ENCODE assay signal across 8 mouse cellular contexts in the genomic region with DNA sequence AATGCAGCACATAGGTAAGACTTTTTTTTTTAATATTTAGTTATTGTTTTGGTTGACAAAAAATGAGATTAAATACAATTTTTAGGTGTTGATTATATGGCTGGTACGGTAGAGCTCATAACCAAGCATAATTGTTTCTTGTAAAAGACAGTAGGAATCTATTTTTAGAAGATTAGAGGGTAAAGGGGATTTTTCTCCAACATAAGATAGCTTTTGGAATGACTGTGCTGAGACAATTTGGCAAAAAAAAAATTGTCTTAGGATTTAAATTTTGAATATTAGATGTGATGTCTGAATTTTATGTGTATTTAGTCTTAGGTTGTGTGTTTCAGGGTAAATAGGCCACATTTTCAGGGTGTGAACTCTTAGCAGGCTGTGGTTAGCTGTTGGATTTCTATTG. TPM values are rescaled to one million over a fixed set of nuclear protein-coding genes. Genes with fewer than 3 reads are reported as not detected.
DNase-seq lines count a peak whose midpoint lies in the region; ATAC-seq and TF ChIP-seq lines count a peak whose summit lies in the region.

No protein-coding gene starts in this region.

- no peaks in the 10 kb centered on the region for H3K9me3 ChIP-seq in intestine, embryonic 14.5 days (ENCODE audit: control insufficient read depth, low read length)
- H3K9me3 ChIP-seq in intestine, postnatal 0 days (ENCODE audit: control insufficient read depth), result no peaks in the 10 kb centered on the region
- H3K9me3 ChIP-seq in forebrain, embryonic 13.5 days (replicated peaks), result no peaks in the 10 kb centered on the region
- H3K9me3 ChIP-seq in midbrain, embryonic 13.5 days, result no peaks in the 10 kb centered on the region; the same call in 1 of the 2 replicates

- no peaks in the 10 kb centered on the region for H3K27me3 ChIP-seq in intestine, embryonic 14.5 days (replicated peaks; ENCODE audit: control insufficient read depth, insufficient read depth, low read length)
- H3K27me3 ChIP-seq in intestine, postnatal 0 days (replicated peaks; ENCODE audit: control insufficient read depth, insufficient read depth, low read length), result no peaks in the 10 kb centered on the region
- H3K27me3 ChIP-seq in forebrain, embryonic 13.5 days, result no peaks in the 10 kb centered on the region
- H3K27me3 ChIP-seq in midbrain, embryonic 13.5 days, result no peaks in the 10 kb centered on the region

- no peak for ATAC-seq in intestine, embryonic 14.5 days (replicated peaks; ENCODE audit: low FRiP score, low TSS enrichment, low read depth)
- no peak for ATAC-seq in intestine, postnatal 0 days
- peak; percentile 9 for ATAC-seq in activated CD4-positive, CD25-positive, alpha-beta regulatory T cell, adult 4 months
- no peak for ATAC-seq in forebrain, embryonic 13.5 days
- no peak for ATAC-seq in midbrain, embryonic 13.5 days

- WGBS in intestine, embryonic 14.5 days, result 64% methylated on average over 1 of the region's 1 CpGs
- 60% methylated on average over 1 of the region's 1 CpGs for whole genome bisulfite sequencing in intestine, postnatal 0 days
- 22% methylated on average over 1 of the region's 1 CpGs for WGBS in forebrain, embryonic 13.5 days
- WGBS in midbrain, embryonic 13.5 days, result 64% methylated on average over 1 of the region's 1 CpGs

- peaks cover 13% of the 10 kb centered on the region; the same call in 1 of the 2 replicates for H3K4me1 ChIP-seq in intestine, embryonic 14.5 days (replicated peaks; ENCODE audit: control insufficient read depth, insufficient read depth, low read length)
- no peaks in the 10 kb centered on the region for H3K4me1 ChIP-seq in intestine, postnatal 0 days (replicated peaks; ENCODE audit: control insufficient read depth, insufficient read depth, low read length)
- peaks cover 36% of the 10 kb centered on the region for H3K4me1 ChIP-seq in forebrain, embryonic 13.5 days
- peaks cover 37% of the 10 kb centered on the region for H3K4me1 ChIP-seq in midbrain, embryonic 13.5 days (replicated peaks)

- DNase-seq in intestine, embryonic 14.5 days (ENCODE audit: low spot score), result no peak
- no peak for DNase-seq in cerebellum, postnatal 10 days
- DNase-seq in thymus, adult 18-20 months, result no peak
- DNase-seq in left cerebral cortex, postnatal 14 days (ENCODE audit: low spot score in 2 of 2), result no peak

- peak overlapping the region; percentile 94 for H3K27ac ChIP-seq in intestine, embryonic 14.5 days (ENCODE audit: low read depth)
- no peak overlapping the region for H3K27ac ChIP-seq in intestine, postnatal 0 days (ENCODE audit: low read depth, low read length)
- H3K27ac ChIP-seq in forebrain, embryonic 13.5 days, result peak overlapping the region; percentile 97
- peak overlapping the region; percentile 96 for H3K27ac ChIP-seq in midbrain, embryonic 13.5 days

- peak overlapping the region; percentile 49 for H3K4me2 ChIP-seq in intestine, embryonic 14.5 days (ENCODE audit: low read length)
- H3K4me2 ChIP-seq in intestine, postnatal 0 days (replicated peaks; ENCODE audit: low read depth), result no peak overlapping the region
- peak overlapping the region; percentile 57 for H3K4me2 ChIP-seq in forebrain, embryonic 13.5 days
- H3K4me2 ChIP-seq in midbrain, embryonic 13.5 days (replicated peaks), result peak overlapping the region; percentile 68

- H3K9ac ChIP-seq in intestine, embryonic 14.5 days (ENCODE audit: low read length), result no peak overlapping the region
- no peak overlapping the region for H3K9ac ChIP-seq in intestine, postnatal 0 days (ENCODE audit: low read depth, low read length)
- peak overlapping the region; percentile 58 for H3K9ac ChIP-seq in forebrain, embryonic 13.5 days
- H3K9ac ChIP-seq in midbrain, embryonic 13.5 days (replicated peaks), result peak overlapping the region; percentile 64

- intact Hi-C loops in left cerebral cortex, postnatal 14 days (cut with DNase I), result loop anchor here (5.0 kb wide), 1 partner anchor 81 kb away; no protein-coding TSS in a partner anchor

- H3K36me3 ChIP-seq in intestine, embryonic 14.5 days (ENCODE audit: control insufficient read depth, insufficient read depth, low read length), result peaks cover 29% of the 10 kb centered on the region
- peaks cover 30% of the 10 kb centered on the region for H3K36me3 ChIP-seq in intestine, postnatal 0 days (ENCODE audit: control insufficient read depth, insufficient read depth)
- H3K36me3 ChIP-seq in forebrain, embryonic 13.5 days (ENCODE audit: poor library complexity, severe bottlenecking), result peaks cover 14% of the 10 kb centered on the region
- H3K36me3 ChIP-seq in midbrain, embryonic 13.5 days, result peaks cover 9% of the 10 kb centered on the region

- peak overlapping the region; percentile 21; the same call in 1 of the 2 replicates for H3K4me3 ChIP-seq in intestine, embryonic 14.5 days (ENCODE audit: low read depth, low read length)
- H3K4me3 ChIP-seq in intestine, postnatal 0 days (ENCODE audit: low read depth, low read length), result no peak overlapping the region
- peak overlapping the region; percentile 38 for H3K4me3 ChIP-seq in forebrain, embryonic 13.5 days
- H3K4me3 ChIP-seq in midbrain, embryonic 13.5 days (replicated peaks), result peak overlapping the region; percentile 42

- TF ChIP-seq CTCF in intestine, postnatal 0 days (IDR thresholded peaks at IDR 0.05; ENCODE audit: low read depth), result no peak

RNA-seq across cellular contexts. Expression of gene Arid4a, which starts 32.8 kb away (rescaled TPM):
- polyA plus RNA-seq in intestine, embryonic 14.5 days (2014; fragmentation: Nextera tagmentation; extraction: Ambion mirVana), result 34.6 and 36.8 TPM in 2 replicates
- 23.2 and 27.4 TPM in 2 replicates for polyA plus RNA-seq in intestine, postnatal 0 days (2015; fragmentation: Nextera tagmentation; extraction: Ambion mirVana)
- polyA plus RNA-seq in activated CD4-positive, CD25-positive, alpha-beta regulatory T cell, adult 4 months (2017; shearing (Covaris generic)), result 10 to 100 TPM; 80.2 to 95.9 TPM
- 51.1 and 52.0 TPM in 2 replicates for polyA plus RNA-seq in forebrain, embryonic 13.5 days (2015; fragmentation: Nextera tagmentation; extraction: Ambion mirVana)
- polyA plus RNA-seq in midbrain, embryonic 13.5 days (2015; fragmentation: Nextera tagmentation; extraction: Ambion mirVana), result 46.3 and 46.8 TPM in 2 replicates
- total RNA-seq in left cerebral cortex, postnatal 14 days (2021), result 10 to 100 TPM; 32.4 to 34.5 TPM

Comparison
In these comparisons a context has a peak if more than half of its experiments do, and no peak if none do; other contexts are left out.
1. H3K9ac ChIP-seq: peak in forebrain, embryonic 13.5 days (single experiment) and midbrain, embryonic 13.5 days (single experiment); none in intestine, embryonic 14.5 days (single experiment) and intestine, postnatal 0 days (single experiment).